Mouse (Mus musculus) cerebellum, adult 11 months (tissue): ENCODE measurements around the gene Fip1l1.

Experiments used
- DNase-seq: peaks from one replicate; pipeline ENCODE4 v3.0.0; 2022

Gene Fip1l1

DNA sequence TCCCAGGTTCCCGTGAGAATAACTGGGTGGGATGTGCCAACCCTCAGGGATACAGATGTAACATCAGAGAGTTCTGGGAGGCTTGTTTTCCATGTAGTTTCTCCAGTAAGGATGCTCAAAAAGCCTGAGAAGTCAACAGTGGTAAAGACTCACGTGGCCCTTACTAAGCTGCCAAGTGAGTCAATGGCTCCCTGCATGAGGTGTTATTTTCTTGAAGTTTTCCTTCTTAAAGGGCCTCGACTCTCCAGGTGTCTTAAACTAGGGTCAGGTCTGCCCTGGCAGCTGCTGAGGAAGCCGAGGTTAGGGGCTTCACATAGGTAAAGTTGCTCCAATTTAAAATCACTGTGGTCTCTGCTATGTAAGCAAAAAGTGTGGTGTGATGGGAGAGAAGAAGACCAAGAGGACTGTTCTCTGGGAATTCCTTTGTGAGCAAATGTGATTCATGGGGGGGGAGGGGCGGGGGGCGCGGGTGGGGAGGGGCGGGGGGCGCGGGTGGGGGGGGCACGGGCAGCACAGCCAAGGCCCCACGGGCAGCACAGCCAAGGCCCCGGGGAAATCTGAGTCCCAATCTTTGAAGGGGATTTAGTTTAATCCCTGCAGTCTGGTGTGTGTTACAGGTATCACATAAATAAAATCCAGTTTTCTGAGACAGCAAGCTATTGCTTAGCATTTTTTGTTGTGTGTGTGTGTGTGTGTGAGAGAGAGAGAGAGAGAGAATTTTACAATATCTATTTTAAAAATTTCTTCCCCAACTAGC, 82.7 kb downstream of the Fip1l1 start:
- DNase-seq = no peak

DNA sequence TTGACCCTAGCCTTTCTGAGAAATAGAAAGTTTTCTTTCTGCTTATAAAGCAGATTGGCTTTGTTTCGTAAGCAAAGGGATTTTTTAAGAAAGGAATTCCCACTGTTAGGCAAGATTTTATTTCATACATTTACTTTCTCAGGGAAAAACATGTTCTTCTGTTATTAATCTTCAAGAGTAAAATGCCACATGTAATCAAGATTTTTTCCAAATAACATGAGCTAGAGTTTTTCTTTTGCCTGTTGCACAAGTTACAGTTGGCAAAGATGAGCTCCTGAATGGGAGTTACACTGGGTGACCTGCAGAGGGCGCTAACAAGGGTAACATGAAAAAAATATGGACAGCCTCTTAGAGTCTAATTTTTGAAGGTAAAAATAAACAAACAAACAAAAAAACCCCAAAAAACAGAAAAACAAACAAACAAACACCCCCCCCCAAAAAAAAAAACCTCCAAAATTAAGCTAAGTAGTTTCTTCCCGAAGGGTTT, 83.4 kb downstream of the Fip1l1 start:
- DNase-seq = no peak

- no peak for DNase-seq
Observed at GRCm38 (mm10) chr5:74621691-74622470, 86.6 kb downstream of the Fip1l1 start.

DNA sequence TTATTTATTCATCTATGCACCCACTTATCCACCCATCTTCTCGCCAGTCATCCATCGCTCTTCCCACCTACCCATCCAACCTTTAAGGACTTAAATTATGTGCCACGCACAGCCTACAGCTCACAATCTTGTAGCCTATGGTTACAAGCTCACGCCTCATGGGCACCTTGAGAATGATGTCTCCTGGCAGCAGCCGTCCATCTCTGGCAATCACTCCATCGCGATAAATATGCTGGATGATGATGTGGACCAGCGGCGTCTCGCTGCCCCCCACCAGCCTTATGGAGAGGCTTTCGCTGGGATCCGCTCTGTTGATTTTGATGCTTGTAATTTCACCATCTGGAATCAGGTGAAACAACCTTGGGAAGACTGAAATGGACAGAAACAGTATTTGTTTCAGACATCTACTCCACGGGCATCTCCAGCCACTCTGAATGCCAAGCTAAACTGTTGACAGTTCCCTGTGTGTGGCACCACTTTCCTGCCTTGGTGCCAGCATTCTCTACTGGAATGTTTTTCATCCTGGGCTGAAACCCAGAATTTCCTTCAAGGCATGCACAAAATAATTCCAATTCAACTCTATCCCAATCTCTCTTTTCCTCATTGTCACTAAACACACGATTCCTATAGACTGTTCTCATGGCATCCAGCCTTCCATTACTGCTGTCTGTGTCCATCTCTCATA, 88.2 kb downstream of the Fip1l1 start:
- DNase-seq = no peak

GRCm38 (mm10) chr5:74624385-74624784, 89.1 kb downstream of the Fip1l1 start:
- no peak for DNase-seq

DNA sequence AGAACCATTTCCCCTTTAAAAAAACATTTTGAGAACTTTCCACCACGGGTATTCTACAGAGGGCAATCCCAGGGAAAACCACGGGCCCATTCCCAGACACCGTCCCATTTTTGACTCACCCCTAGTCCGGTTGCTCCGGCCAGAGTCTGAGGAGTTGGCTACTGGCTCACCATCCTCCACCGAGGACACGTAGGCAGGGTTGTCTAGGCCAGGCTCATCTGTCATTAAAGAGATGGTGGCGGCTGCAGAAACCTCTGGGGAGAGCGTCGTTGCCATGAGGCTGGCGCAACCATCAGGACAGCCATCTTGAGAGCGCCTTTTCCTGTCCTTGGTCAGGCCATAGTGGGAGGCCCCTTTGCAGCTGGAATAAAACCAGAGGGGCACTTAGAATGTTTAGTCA, 92.8 kb downstream of the Fip1l1 start:
- DNase-seq = no peak

DNA sequence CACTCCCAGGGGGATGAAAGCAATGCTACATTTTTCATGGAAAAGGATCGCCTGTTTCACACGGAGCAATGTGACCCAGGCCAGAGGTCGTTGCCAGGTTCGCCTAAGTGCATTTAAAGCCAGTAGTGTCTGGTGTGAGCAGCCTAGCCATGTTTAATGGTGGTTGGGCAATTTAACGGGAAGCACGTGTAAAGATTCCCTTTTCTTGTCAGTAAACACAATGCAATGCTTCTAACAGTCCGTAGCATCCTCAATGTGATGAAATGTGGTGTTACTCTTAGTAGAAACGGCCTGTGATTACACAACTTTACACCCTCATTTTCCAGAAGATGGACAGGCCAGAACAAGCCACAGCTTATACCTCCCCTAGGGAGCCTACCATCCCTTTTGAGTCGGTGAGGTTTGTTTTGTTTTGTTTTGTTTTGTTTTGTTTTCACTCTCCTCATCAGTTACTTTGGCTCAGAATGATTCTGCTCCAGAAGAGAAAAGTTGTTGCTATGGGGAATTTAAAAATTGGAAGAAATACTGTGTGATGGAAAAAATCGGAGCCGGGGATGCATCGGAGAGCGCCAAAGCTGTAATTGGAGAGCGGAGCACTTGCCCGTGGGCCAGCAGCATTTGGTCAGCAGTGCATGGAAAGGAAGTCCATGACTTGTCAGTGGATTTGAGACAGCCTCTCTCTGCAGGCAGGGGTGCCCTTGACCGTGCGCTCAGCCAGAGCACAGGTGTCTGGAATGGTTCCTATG, 97.3 kb downstream of the Fip1l1 start:
- DNase-seq = no peak

DNA sequence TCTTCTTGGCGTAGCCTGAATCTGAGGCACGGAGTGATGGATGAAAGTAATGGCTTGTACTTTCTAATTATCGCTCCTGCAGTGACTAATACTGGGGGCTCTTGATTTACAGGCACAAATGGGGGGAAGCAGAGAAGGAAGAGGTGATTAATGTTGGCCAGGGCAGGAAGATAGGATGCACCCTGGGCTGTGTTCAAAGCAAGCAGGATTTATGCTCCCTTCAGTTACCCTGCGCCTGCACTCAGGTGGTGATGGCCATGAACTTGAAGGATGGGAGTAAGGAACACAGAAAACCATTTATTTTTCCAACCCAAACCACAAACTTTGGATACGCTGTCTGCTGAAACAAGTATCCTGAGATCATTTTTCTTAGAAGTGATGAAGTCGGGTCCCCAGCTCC, 98.2 kb downstream of the Fip1l1 start:
- no peak for DNase-seq

DNA sequence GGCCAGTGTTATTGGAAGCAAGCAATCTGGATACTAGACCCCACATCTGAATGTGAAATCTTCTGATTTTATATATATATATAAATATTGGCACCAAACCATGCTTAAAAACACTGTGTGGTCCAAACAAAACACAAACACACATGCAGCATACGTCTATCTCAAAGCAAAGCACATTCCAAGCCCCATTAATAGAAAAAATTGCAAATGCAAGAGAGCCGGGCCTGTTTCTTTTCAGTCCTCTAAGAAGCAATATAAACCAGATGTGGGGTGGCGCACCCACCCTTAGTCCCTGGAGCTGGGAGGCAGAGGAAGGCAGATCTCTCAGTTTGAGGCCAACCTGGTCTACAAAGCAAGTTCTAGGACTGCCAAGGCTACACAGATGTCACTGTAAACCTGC, 99.1 kb downstream of the Fip1l1 start:
- DNase-seq = no peak

DNA sequence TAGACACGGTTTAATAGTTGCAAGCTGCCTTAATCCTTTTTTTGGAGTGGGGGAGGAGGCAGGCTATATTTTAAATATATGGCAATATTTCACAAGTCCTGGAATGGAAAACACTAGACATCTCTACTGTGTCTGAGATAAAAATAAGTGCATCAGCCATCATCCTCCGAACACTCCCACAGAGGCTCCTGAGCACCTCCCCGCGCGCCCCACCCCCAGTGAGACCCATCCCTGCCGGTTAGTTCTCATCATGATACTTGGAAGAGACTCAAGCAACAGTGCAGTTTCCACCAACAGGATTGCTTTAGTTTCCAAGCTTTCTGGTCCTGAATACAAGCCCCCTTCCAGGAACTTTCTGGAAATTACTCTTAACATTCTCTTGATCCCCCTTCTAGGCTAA, 104.3 kb downstream of the Fip1l1 start:
- no peak for DNase-seq

DNA sequence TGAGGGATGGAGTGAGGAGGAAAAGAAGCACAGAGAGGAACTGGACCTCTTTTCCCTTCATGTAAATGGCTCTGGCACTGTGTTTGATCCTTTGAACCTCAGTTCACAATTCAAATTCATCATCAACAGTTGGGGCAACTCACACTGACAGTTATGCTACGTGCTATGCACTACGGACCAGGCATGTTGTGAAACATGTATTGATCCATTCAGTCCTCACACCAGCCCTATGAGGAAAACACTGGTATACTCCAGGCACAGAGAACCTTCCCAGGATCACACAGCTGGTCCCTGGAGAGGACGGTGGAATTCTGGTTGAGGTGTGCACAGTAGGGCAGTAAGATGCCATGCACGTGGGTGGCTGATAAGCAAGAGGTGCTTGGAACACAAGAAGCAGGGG, 105.3 kb downstream of the Fip1l1 start:
- no peak for DNase-seq

GRCm38 (mm10) chr5:74641000-74641399, 105.8 kb downstream of the Fip1l1 start:
- no peak for DNase-seq

DNA sequence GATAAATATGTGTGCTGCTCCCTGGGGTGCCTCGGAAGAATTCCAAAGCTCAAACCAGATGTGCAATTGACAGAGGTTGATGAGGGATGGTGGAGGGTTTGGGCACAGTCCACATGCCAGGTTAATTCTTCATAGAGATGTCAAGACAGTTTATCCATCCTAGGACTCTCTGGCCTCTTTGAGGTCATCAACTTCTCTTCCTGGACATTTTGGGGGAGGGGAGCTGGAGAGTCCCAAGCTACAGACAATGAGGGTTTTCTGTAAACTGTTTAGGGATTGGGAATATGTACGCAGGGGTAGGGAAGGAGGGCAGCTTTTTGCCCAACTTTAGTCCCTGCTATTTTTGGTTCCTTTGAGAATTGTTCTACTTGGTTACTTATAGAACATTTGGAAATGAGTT, 107.0 kb downstream of the Fip1l1 start:
- DNase-seq = no peak

DNA sequence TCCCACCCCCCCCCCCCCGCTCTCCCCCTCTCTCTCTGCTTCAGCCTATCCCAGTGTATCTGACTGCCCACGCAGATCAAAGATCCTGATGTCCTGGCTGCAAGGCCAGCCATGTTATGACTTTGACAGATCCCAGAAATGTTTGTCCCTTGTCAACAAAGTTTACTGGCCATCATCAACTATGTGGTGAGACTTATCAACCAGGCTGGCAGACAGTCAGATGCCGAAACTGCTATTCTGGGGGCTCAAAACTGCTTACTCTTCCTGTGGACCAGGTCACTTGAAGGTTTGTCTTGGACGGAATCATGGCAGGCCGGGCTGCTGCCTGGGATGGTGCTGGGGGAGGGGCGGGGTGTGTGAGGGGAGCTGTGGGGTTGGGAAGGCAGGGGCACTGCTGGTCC, 112.3 kb downstream of the Fip1l1 start:
- no peak for DNase-seq

GRCm38 (mm10) chr5:74648216-74648615, 113.0 kb downstream of the Fip1l1 start:
- DNase-seq = no peak
